Mouse (Mus musculus) spleen, postnatal 10 days (tissue): ENCODE data around the gene Hexdc.

Experiments
- DNase-seq, 2 experiments: peaks; one replicate each; pipeline ENCODE4 v3.0.0; 2021 to 2022; ENCODE audit warnings: low spot score in 2 of 2

The Hexdc gene

GRCm38 (mm10) chr11:121204161-121205006, at the start of gene Hexdc, which contains the start of gene Ogfod3:
Gene Hexdc (plus strand): TSS chr11:121204433.
Gene Ogfod3 (minus strand): TSS chr11:121204711.
- peak; percentile 94 to 98 for DNase-seq

DNA sequence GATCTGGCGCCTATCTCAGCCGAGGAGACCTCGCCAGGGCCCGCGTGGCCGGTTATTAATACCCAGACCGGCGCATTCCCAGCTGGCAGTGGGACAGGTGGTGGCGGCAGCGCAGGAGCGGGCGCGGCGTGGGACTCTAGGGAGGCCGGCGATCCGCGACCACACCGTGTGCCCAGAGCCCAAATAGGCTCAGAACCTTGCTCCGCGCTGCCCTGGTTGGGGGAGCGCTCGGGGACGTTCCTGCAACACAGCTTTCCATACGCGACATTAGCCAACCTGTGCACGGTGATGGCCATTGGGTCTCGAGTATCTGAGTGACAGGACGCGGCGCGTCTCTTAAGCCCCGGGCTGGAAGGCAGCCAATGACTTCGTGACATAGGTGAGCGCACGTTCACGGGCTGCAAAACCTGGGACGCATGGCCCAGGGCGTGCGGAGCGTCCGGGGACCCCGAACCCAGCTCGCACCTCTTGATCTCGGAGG, 47.8 kb upstream of the Hexdc start:
- DNase-seq: no peak

DNA sequence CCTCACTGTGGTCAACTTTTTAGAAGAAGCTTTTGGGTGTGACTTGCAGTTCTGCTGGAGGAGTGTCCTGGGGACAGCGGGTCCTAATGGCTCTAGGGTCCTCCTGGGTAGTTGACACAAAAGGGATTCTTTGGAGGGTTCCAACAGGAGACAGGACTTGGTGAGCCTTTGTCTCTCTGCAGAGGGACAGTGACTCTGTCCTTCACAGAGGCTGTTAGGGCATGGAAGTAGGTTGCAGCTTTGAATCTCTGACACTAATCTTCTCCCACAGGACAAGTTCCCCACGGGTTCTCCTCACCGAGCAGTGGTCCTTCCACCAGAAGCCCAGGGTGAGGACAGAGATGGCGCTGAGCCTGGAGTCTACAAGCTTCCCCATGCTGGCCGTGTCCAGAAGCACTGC, 44.3 kb upstream of the Hexdc start, which contains the start of gene Uts2r:
Uts2r (plus strand) TSS at position 301 of the 400 bp plus-strand sequence.
- DNase-seq: no peak

DNA sequence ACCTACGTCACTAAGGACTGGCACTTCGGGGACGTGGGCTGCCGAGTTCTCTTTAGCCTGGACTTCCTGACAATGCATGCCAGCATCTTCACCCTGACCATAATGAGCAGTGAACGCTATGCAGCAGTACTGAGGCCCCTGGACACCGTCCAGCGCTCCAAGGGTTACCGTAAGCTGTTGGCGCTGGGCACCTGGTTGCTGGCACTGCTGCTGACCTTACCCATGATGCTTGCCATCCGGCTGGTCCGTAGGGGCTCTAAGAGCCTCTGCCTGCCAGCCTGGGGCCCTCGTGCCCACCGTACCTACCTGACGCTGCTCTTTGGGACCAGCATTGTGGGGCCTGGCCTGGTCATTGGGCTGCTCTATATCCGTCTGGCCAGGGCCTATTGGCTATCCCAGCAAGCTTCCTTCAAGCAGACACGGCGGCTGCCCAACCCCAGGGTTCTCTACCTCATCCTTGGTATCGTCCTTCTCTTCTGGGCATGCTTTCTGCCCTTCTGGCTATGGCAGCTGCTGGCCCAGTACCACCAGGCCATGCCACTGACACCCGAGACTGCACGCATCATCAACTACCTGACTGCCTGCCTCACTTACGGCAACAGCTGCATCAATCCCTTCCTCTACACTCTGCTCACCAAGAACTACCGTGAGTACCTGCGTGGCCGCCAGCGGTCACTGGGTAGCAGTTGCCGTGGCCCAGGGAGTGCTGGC, 43.4 kb upstream of the Hexdc start:
- no peak for DNase-seq

DNA sequence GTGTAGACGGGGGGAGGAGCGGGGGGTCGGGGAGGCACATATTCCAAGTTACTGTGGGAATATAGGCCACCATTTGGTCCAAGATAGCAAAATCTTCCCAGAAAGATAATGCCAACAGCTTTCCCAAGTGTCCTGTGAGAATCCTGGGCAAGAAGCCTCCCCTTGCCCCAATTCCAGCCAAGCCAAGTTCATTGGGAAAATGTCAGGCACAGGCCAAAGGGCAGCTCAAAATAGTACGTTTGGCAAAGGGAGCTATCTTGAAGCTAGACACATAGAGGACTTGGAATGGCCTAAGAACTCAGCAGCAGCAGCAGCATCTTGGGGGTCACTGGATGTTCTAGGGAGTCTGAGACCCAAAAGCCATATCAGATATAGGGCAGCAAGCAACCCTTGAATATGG, 40.5 kb upstream of the Hexdc start:
- no peak for DNase-seq

- no peak for DNase-seq
Observed at GRCm38 (mm10) chr11:121173203-121173602, 31.0 kb upstream of the Hexdc start.

DNA sequence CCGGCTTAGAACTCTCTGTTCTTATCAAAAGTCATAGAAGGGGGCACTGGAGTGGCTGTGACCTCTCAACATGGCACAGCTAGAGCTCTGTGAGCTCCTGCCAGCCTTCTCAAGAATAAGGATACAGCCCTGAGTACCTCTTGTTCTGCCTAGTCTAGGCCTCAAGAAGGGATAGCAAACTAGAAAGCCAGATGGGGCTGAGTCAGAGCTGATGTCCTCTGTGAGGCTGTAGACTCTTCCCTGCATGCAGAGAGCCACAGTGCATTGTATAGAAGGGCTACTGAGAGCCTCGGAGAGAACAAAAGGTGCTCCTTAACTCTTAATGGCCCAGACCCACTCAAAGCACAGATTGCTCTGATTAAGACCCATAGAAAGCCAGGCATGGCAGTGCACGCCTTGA, 30.0 kb upstream of the Hexdc start:
- DNase-seq: no peak

- peak; percentile 35 to 65 for DNase-seq
Observed at GRCm38 (mm10) chr11:121176285-121177270, 27.7 kb upstream of the Hexdc start.

DNA sequence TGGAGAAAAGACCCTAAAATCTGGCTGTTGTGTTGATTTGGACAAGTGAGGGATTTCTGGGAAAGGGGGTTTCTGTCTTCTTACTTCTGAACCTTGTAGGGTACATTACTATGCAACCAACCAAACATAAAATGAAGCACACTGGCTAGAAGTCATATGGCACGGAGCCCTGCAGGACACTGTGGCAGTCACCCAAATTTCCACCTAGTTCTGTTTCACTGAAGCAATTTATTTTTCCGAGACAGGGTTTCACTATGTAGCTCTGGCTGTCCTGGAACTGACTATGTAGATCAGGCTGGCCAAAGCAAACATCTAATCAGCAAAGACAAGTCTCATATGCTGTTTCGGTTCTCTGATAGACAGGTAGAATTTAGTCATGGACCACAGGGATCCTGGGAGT, 14.6 kb upstream of the Hexdc start:
- no peak for DNase-seq

DNA sequence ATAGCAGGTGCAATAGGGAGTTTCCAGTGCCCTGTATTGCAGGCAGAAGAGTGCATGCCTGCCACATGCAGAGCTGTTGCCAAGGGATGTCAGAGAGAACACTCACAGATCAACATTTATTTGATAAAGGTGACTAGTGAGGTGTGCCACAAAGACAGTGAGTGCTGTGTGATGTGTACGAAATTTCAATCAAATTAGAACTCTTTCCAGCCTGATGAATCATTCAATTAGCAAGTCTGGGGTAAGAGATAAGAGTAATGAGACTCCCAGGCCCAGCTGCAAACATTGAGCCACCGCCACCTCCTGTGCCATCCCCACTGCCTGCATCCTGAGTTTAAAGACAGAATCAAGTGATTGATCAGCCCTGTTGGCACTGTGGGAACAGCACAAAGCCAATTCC, 11.5 kb upstream of the Hexdc start:
- DNase-seq: no peak

GRCm38 (mm10) chr11:121193415-121193814, 10.8 kb upstream of the Hexdc start:
- no peak for DNase-seq

DNA sequence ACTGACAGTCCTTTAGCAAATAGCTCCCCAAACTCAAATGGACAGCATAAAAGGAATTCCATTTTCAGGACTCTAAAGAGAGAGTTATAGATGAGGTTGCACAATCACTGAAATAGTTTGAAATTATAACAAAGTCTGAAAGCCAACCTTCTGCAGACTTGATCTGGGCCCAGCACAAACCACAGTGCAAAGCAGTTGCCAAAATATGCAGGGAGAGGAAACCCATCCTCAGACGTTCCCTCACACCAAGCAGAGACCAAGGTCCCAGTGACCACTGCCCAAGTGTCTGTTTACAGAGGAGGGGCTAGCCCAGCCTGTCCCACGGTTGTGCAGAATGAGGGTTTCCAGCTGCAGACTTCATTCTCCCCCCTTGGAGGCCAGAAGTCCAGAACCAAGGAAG, 5.6 kb upstream of the Hexdc start:
- DNase-seq: no peak

GRCm38 (mm10) chr11:121199851-121200250, 4.4 kb upstream of the Hexdc start:
- DNase-seq: no peak

GRCm38 (mm10) chr11:121200781-121201180, 3.5 kb upstream of the Hexdc start:
- no peak for DNase-seq

GRCm38 (mm10) chr11:121201436-121202198, 2.6 kb upstream of the Hexdc start:
- peak in 1 of 2 experiments; percentile 54 for DNase-seq

DNA sequence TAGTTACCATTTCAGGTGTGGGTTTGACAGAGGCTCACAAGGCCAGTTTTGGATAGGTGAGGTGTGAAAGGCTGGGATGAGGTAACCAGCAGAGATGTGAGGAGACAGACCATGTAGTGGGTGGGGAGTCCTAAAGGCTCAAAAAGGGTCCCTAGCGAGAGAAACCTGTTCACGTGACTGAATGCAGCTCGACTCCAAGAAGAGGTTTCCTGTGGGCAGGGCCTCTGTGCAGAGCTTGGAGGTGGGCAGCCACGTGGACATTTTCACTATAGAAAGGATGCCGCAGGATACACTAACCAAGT, 423 bp upstream of the Hexdc start:
- no peak for DNase-seq

GRCm38 (mm10) chr11:121216831-121217230, 12.6 kb downstream of the Hexdc start:
- no peak for DNase-seq

DNA sequence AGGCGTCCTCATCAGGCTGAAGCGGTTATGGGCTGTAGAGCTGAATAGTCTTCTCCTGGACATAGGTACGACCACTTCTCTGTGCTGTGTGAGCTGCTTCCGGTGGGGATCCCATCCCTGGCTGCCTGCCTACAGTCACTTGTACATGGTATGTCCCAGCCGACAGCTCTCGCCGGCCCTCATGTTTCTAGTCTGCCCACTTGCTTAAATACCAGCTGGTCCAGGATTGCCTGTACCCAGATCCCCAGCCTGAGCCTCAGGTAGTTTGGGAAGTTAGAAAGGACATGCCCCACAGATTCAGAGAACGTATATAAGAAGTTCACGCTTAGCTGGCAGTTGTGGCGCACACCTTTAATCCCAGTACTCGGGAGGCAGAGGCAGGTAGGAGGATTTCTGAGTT, 15.5 kb downstream of the Hexdc start:
- DNase-seq: no peak

DNA sequence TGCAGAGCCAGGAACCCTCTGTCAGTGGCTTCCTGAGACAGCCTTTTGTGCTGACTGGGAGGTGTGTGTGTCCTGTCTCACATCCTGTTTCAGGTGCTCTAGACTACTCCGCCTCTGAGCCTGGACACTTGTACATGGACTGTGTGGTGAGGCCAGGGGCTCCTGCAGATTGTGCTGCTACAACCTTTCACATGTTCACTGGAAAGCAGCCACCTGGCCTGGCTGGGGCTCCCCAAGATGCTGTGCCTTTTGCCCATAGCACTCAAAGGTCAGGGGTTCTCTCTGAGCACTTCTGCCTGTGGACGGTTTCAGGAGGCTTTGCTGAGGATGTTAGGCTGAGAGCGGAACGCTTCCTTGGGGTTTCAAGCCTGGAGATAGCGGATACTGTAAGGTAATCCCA, 16.5 kb downstream of the Hexdc start:
- no peak for DNase-seq

DNA sequence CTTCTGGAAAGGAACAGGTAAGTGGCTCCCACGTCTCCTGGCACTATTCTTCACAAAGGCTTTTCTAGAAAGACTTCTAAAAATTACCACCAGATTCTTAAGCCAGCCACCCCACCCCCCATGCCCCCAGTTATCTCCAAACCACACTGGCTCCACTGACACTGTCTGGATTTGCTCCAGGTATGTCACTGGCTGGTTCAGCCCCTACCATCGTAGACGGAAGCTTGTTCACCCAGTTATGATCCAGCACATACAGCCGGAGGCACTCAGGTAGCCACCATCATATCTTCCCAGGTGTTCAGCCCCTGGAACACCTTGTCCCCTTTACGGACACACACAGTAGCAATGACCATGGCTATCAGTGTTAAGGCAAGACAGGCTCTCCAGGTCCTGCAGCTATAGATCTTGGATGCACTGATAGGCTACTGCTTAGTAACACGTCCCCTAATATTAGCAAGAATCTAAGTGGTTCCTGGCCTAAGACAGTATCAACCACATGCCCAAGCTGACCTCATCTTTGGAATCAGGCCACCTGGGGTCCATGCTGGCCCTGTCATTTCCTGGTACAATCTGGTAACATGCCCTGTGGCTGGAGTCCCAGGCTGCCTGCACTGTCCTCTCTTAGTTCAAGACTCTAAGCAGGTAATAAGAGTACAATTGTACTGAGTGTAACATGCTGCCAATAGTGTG, 17.2 kb downstream of the Hexdc start:
- DNase-seq: no peak
